Mouse (Mus musculus) liver, postnatal 0 days (tissue): ENCODE measurements at regions not wholly inside any gene's neighbourhood (a gene's known extent, or its start where the extent isn't known, plus 50 kb on each side); places are given as distances from the start of the nearest gene placed in this dataset.

Source experiments
- CTCF ChIP-seq: sonication (generic); IDR thresholded peaks from 2 replicates; pipeline ENCODE4 v1.5.1; 2016; ENCODE audit warnings: antibody characterized with exemption, low read depth
- EP300 ChIP-seq: IDR thresholded peaks from 2 replicates; pipeline ENCODE4 v1.6.1; 2016; ENCODE audit warnings: antibody characterized with exemption, low read depth, mild to moderate bottlenecking

DNA sequence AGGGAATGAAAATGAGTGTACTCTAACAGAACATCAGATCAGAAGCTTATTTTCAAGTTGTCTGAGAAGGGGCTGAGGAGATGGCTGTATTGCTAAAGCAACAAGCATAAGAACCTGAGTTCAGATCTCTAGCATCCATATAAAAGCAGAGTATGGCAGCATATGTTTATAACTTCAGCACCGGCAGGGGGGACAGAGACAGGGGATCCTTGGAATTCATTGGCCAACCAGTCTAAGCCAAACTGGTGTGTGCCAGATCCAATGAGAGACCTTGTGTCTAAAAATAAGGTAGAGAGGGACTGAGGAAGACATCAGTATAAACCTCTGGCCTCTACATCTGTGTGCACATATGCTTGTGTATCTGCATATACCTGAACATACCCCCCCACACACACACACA, 61.0 kb upstream of the Gnao1 start:
- TF ChIP-seq CTCF (no peak), EP300 (no peak)
